Mouse (Mus musculus): Measurements from ENCODE around the gene Foxo1. TPM values are rescaled to one million over a fixed set of nuclear protein-coding genes. Genes with fewer than 3 reads are reported as not detected.

Gene Foxo1
- total RNA-seq, 4 experiments from 2014 or later: 9.4 to 11.7 (median 10.8) TPM

DNA sequence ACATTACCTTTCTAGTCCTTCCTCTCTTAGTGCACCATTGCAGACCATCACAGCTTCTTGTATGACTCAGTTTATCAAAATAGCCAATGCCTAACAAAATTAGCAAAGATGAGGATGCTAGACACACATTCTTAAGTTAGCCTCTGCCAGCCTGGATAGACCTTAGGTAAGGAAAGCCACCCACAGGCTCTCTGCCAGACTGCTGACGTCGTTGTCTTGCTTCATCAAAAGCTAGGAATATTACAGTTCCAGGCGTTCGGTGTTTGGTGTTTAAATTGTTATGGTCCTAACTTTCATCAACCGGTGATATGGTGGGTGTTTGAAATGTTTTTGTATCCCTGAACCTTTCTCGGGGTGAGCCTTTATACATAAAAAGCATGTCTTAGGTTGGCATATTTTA, 96.4 kb downstream of the Foxo1 start:
- DNase-seq (ENCODE audit: low spot score): no peak

- DNase-seq (ENCODE audit: low spot score): no peak
Observed at GRCm38 (mm10) chr3:52369204-52369603, 101.1 kb downstream of the Foxo1 start.

DNA sequence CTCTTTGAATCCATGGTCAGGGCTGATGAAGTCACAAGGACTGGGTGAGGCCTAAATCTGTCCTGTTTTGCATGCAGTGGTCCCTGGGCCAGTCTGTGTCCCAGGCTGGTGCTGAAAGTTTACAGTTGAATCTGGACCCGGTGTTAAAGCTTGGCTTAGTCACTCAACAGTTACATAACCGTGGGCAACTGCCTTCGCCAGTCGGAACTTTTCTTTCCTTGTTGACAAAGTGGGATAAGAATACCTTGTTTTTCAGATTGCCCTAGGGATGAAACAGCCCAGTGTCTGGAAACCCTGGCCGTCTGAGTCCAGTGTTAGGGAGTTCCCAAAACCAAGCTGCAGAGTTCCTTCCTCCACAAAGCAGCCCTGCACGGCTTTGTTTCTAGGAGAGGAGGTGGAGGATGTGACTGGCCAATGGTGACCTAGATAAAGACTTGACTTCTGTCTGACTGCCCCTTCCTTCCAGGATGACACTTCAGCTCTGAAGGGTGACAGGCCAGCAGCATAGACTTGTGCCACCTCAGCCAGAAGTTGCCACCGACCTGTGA, 101.8 kb downstream of the Foxo1 start:
- no peak for DNase-seq (ENCODE audit: low spot score)

- no peak for DNase-seq (ENCODE audit: low spot score)
Observed at GRCm38 (mm10) chr3:52376974-52377373, 108.8 kb downstream of the Foxo1 start.

DNA sequence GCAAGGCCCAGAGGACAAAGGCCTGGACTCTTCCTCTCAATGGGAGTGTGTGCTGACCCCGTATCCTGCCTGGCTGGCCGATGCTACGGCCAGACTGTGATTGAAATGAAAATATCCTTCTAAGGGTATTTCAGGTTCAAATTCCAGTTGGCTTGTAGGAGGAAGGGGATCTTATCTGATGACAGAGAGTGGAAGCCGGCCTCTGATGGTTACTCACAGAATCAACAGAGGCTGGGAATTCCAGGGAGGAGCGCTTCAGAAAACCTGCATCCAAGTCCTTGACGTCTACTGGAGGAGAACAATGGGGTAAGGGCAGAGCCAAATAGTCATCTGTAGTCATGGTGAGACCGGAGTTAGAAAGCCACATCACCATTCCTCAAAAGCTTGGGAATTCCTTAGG, 115.2 kb downstream of the Foxo1 start:
- peak; percentile 34 for DNase-seq (ENCODE audit: low spot score)

DNA sequence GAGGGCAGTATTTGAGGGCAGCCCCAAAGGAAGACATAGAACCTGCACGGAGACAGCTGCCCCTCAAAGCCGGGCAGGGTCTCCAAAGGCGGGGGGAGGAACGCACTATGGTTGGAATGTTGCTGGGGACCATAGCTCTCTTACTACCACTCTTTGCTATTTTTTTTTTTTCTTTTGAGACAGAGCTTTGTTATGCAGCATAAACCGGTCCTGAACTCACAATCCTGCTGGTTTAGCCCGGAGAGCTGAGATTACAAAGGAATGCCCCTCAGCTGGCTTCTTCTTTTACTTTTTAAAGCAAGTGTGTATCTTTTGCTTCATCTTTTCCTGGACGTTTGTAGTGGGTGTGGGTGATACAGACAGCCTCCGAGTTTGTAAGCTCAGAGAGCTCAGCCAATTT, 118.2 kb downstream of the Foxo1 start:
- DNase-seq (ENCODE audit: low spot score): no peak

GRCm38 (mm10) chr3:52390321-52390720, 122.2 kb downstream of the Foxo1 start:
- DNase-seq (ENCODE audit: low spot score): no peak

- DNase-seq (ENCODE audit: low spot score): no peak
Observed at GRCm38 (mm10) chr3:52390766-52391665, 122.9 kb downstream of the Foxo1 start.

DNA sequence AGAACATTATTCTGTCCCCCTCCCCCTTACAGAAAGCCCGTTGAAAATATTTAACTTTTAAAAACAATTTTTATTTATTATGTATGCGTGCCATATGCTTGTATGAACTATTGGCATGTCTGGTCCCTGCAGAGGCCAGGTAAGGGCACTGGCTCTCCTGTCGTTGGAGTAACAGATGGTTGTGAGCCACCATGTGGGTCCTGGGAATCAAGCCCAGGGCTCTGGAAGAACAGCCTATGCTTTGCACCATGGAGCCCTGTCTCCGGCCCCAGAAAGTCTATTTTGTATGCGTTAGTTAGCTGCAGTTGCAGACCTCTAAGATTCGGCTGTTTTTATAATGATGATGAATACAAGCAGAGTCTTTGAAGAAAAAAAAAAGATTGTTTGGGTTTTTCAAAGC, 123.8 kb downstream of the Foxo1 start:
- DNase-seq (ENCODE audit: low spot score): no peak

GRCm38 (mm10) chr3:52392521-52392920, 124.4 kb downstream of the Foxo1 start:
- DNase-seq (ENCODE audit: low spot score): no peak

DNA sequence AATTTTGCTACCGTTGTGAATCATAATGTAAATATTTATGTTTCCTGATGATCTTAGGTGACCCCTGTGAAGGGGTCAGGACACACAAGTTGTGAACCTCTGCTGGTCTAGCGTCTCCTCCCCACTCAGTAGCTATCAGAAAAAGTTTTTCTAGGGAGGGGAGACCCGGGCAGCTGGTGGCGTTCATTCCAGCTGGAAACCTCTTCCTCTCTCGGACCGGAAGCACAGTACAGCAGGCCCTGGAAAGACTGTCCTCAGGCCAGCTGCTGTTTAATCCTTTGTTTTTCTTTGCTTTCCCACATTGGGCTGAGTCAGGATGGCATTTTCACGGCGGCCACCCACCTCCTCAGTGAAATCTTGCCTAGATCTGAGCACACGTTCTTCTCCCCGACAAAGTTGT, 125.0 kb downstream of the Foxo1 start:
- no peak for DNase-seq (ENCODE audit: low spot score)

- no peak for DNase-seq (ENCODE audit: low spot score)
Observed at GRCm38 (mm10) chr3:52396121-52396731, 128.1 kb downstream of the Foxo1 start.

- DNase-seq (ENCODE audit: low spot score): no peak
Observed at GRCm38 (mm10) chr3:52396951-52397615, 128.9 kb downstream of the Foxo1 start.

GRCm38 (mm10) chr3:52397961-52398360, 129.8 kb downstream of the Foxo1 start:
- DNase-seq (ENCODE audit: low spot score): no peak

GRCm38 (mm10) chr3:52400284-52401161, 132.4 kb downstream of the Foxo1 start:
- DNase-seq (ENCODE audit: low spot score): no peak

DNA sequence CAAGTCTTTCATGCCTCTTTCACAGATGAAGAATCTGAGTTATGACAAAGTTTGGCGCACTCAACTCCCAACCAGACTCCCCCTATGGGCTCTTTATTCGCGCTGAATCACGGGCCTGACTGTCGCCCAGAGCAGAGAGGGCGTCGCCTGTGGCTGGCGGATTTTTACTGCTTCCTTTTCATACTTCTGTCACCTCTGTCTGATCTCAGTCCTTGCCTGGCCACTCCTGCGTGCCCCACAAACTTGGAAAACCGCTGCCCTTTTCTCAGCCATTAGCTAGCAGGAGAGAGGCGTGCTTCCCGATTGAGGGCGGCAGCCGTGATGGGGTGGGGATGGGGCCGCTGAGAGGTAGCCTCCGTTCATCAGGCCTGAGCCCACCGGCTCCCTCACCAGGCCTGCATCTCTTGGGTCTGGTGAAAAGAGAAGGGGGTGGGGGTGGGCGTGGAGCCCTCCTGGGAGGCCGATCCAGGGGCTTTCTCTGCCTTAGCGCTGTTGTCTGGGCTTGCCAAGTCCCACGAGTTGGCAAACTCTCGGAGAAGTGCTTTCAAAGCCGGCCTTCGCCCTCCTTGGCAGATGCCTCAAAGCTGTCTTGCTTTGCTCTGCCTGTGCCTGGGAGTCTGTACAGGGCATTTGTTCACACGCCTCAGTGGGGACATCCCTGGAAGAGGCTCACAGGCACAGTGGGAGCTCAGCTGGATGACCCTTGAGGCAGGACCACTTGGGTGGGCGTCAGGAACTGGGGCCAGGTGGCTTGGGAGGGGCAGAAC, 133.2 kb downstream of the Foxo1 start:
- peak; percentile 57 for DNase-seq (ENCODE audit: low spot score)
